Mouse (Mus musculus): Measurements from ENCODE around the gene Iffo2. TPM values are rescaled to one million over a fixed set of nuclear protein-coding genes. Genes with fewer than 3 reads are reported as not detected.
A peak's percentile ranks its signal among the peaks of the same experiment; 100 is the strongest.

Iffo2 gene
- polyA plus RNA-seq, 1 experiment from 2014 or later: 5.2 TPM

DNA sequence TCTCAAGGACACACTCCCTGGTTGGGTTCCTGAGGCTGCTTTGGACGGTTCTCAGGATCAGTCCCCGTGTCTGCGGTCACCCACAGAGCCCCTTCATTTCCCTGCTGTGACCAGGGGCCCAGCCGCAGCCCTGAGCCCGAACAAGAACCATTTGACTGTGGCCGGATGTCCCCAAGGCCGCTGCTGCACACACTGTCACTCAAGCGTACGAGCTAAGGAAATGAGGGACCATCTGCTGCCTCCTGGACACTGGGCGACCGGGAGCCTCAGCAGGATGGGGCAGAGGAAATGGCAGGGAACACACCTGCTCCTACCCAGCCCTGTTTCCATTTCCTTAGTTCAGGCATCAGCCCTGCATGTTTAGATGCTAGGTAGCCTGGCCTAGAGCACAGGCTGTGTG is 120.6 kb downstream of the Iffo2 start:
- H3K36me3 ChIP-seq (ENCODE audit: control insufficient read depth, insufficient read depth, low read length): peaks cover 11% of the 10 kb centered on the region
- DNase-seq (no peak), ATAC-seq (ENCODE audit: low FRiP score, low TSS enrichment) (no peak)
- no peak overlapping the region for H3K9ac ChIP-seq (replicated peaks; ENCODE audit: low read length)
- H3K4me1 ChIP-seq (ENCODE audit: control insufficient read depth, insufficient read depth, low read length): no peaks in the 10 kb centered on the region
- H3K4me3 ChIP-seq (replicated peaks; ENCODE audit: low read depth, low read length): no peak overlapping the region
- WGBS: 49% methylated on average over 11 of the region's 11 CpGs
- no peaks in the 10 kb centered on the region for H3K27me3 ChIP-seq (ENCODE audit: control insufficient read depth, insufficient read depth, low read length)
- no peak overlapping the region for H3K4me2 ChIP-seq (ENCODE audit: low read length)
- H3K27ac ChIP-seq (replicated peaks; ENCODE audit: low read depth, low read length): no peak overlapping the region
- no peaks in the 10 kb centered on the region for H3K9me3 ChIP-seq (ENCODE audit: control insufficient read depth, low read length)

- ATAC-seq (ENCODE audit: low FRiP score, low TSS enrichment): no peak
- Histone ChIP-seq H3K27me3 (ENCODE audit: control insufficient read depth, insufficient read depth, low read length) (no peaks in the 10 kb centered on the region), H3K4me3 (replicated peaks; ENCODE audit: low read depth, low read length) (no peak within 1 kb of the TSS), H3K27ac (replicated peaks; ENCODE audit: low read depth, low read length) (no peak within 1 kb of the TSS), H3K4me1 (ENCODE audit: control insufficient read depth, insufficient read depth, low read length) (no peaks in the 10 kb centered on the region), H3K9ac (replicated peaks; ENCODE audit: low read length) (no peak within 1 kb of the TSS), H3K4me2 (ENCODE audit: low read length) (no peak within 1 kb of the TSS), H3K9me3 (ENCODE audit: control insufficient read depth, low read length) (peaks cover 3% of the 10 kb centered on the region; the same call in 1 of the 2 replicates), H3K36me3 (ENCODE audit: control insufficient read depth, insufficient read depth, low read length) (peaks cover 5% of the 10 kb centered on the region)
- 87% methylated on average over 8 of the region's 8 CpGs for WGBS
- DNase-seq: no peak
These were observed 122.9 kb downstream of the Iffo2 start, which contains the start of gene Tas1r2 for GRCm38 (mm10) chr4:139653238-139653637. Gene Tas1r2 (plus strand): TSS chr4:139653538.

DNA sequence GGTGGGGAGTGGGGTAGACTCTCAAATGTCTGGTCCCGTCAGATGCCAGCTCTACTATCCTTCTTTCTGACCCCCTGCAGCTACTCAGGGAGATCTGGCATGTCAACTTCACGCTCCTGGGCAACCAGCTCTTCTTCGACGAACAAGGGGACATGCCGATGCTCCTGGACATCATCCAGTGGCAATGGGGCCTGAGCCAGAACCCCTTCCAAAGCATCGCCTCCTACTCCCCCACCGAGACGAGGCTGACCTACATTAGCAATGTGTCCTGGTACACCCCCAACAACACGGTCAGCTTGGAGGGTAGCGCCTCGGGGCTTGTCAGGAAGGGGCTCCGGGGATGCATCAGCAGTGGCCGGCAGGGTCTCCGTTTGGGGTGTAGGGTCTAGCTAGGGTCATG is 131.5 kb downstream of the Iffo2 start:
- Histone ChIP-seq H3K4me2 (ENCODE audit: low read length) (no peak overlapping the region), H3K36me3 (ENCODE audit: control insufficient read depth, insufficient read depth, low read length) (no peaks in the 10 kb centered on the region), H3K4me1 (ENCODE audit: control insufficient read depth, insufficient read depth, low read length) (no peaks in the 10 kb centered on the region), H3K4me3 (replicated peaks; ENCODE audit: low read depth, low read length) (no peak overlapping the region), H3K9ac (replicated peaks; ENCODE audit: low read length) (no peak overlapping the region), H3K9me3 (ENCODE audit: control insufficient read depth, low read length) (peaks cover 4% of the 10 kb centered on the region; the same call in 1 of the 2 replicates), H3K27me3 (ENCODE audit: control insufficient read depth, insufficient read depth, low read length) (no peaks in the 10 kb centered on the region), H3K27ac (replicated peaks; ENCODE audit: low read depth, low read length) (no peak overlapping the region)
- ATAC-seq (ENCODE audit: low FRiP score, low TSS enrichment) (no peak), DNase-seq (no peak)
- 87% methylated on average over 14 of the region's 14 CpGs for WGBS

GRCm38 (mm10) chr4:139667632-139668031 is 137.3 kb downstream of the Iffo2 start:
- ATAC-seq (ENCODE audit: low FRiP score, low TSS enrichment): no peak
- 69% methylated on average over 6 of the region's 6 CpGs for WGBS
- DNase-seq: no peak

GRCm38 (mm10) chr4:139669847-139670246 is 139.5 kb downstream of the Iffo2 start:
- Histone ChIP-seq H3K4me3 (replicated peaks; ENCODE audit: low read depth, low read length) (no peak overlapping the region), H3K4me1 (ENCODE audit: control insufficient read depth, insufficient read depth, low read length) (no peaks in the 10 kb centered on the region), H3K36me3 (ENCODE audit: control insufficient read depth, insufficient read depth, low read length) (no peaks in the 10 kb centered on the region), H3K27me3 (ENCODE audit: control insufficient read depth, insufficient read depth, low read length) (no peaks in the 10 kb centered on the region), H3K4me2 (ENCODE audit: low read length) (no peak overlapping the region), H3K9me3 (ENCODE audit: control insufficient read depth, low read length) (no peaks in the 10 kb centered on the region), H3K27ac (replicated peaks; ENCODE audit: low read depth, low read length) (no peak overlapping the region), H3K9ac (replicated peaks; ENCODE audit: low read length) (no peak overlapping the region)
- WGBS: 20% methylated on average over 6 of the region's 6 CpGs
- DNase-seq: peak; percentile 87
- no peak for ATAC-seq (ENCODE audit: low FRiP score, low TSS enrichment)

More at GRCm38 (mm10) chr4:139667632-139668031, 137.3 kb downstream of the Iffo2 start:
- no peaks in the 10 kb centered on the region for H3K36me3 ChIP-seq (ENCODE audit: control insufficient read depth, insufficient read depth, low read length)
- H3K27me3 ChIP-seq (ENCODE audit: control insufficient read depth, insufficient read depth, low read length): no peaks in the 10 kb centered on the region
- H3K4me3 ChIP-seq (replicated peaks; ENCODE audit: low read depth, low read length): no peak overlapping the region
- H3K4me1 ChIP-seq (ENCODE audit: control insufficient read depth, insufficient read depth, low read length): no peaks in the 10 kb centered on the region
- H3K9ac ChIP-seq (replicated peaks; ENCODE audit: low read length): no peak overlapping the region
- H3K4me2 ChIP-seq (ENCODE audit: low read length): no peak overlapping the region
- H3K27ac ChIP-seq (replicated peaks; ENCODE audit: low read depth, low read length): no peak overlapping the region
- no peaks in the 10 kb centered on the region for H3K9me3 ChIP-seq (ENCODE audit: control insufficient read depth, low read length)

Small RNAs within 50 kb of the gene (microRNA-seq; reads per million reads assigned to microRNA genes)
- gene Gm25571 (not detected), gene Mir7020 (not detected)

Other genes with a start within 250 kb of the Iffo2 start
- gene Pqlc2, start 219.8 kb upstream of the Iffo2 start, polyA plus RNA-seq (2014; fragmentation: Nextera tagmentation; extraction: Ambion mirVana): 10.6 and 11.5 TPM in 2 replicates
- gene Akr7a5, start 219.8 kb upstream of the Iffo2 start, polyA plus RNA-seq (2014; fragmentation: Nextera tagmentation; extraction: Ambion mirVana): 55.7 and 64.2 TPM in 2 replicates
- gene Mrto4, start 178.0 kb upstream of the Iffo2 start, polyA plus RNA-seq (2014; fragmentation: Nextera tagmentation; extraction: Ambion mirVana): 76.5 and 81.1 TPM in 2 replicates
- gene Emc1, start 178.0 kb upstream of the Iffo2 start, polyA plus RNA-seq (2014; fragmentation: Nextera tagmentation; extraction: Ambion mirVana): 33.5 and 35.2 TPM in 2 replicates
- 83.3 and 97.3 TPM in 2 replicates for gene Ubr4, start 177.9 kb upstream of the Iffo2 start, polyA plus RNA-seq (2014; fragmentation: Nextera tagmentation; extraction: Ambion mirVana)
- not detected in 2 replicates for gene Gm21969, start 72.6 kb downstream of the Iffo2 start, polyA plus RNA-seq (2014; fragmentation: Nextera tagmentation; extraction: Ambion mirVana)
- 14.1 and 15.2 TPM in 2 replicates for gene Aldh4a1, start 92.3 kb downstream of the Iffo2 start, polyA plus RNA-seq (2014; fragmentation: Nextera tagmentation; extraction: Ambion mirVana)
- not detected in 2 replicates for gene Tas1r2, start 123.0 kb downstream of the Iffo2 start, polyA plus RNA-seq (2014; fragmentation: Nextera tagmentation; extraction: Ambion mirVana)